ENCODE assay signal across 8 mouse cellular contexts in genomic region chr5:107921400-107922252, GRCm38 (mm10). TPM values are rescaled to one million over a fixed set of nuclear protein-coding genes. Genes with fewer than 3 reads are reported as not detected.
DNase-seq lines count a peak whose midpoint lies in the region; ATAC-seq lines count a peak whose summit lies in the region.

No protein-coding gene starts in this region.

- 67% methylated on average over 2 of the region's 2 CpGs for WGBS in heart, embryonic 10.5 days

- DNase-seq in heart, adult 11 months = peak; percentile 71
- DNase-seq in heart, embryonic 10.5 days (ENCODE audit: low spot score) = no peak
- peak; percentile 64 to 74 for DNase-seq in B cell, adult 2 months
- peak; percentile 89 for DNase-seq in brain, adult 2 months (ENCODE audit: low read depth, low spot score)
- DNase-seq in fibroblast of lung, adult 2 months (ENCODE audit: low read depth) = peak; percentile 75
- DNase-seq in kidney, postnatal 10 days = peak; percentile 51
- DNase-seq in right cerebral cortex, postnatal 25 days = no peak

- H3K36me3 ChIP-seq in heart, embryonic 10.5 days = no peaks in the 10 kb centered on the region

- peak; percentile 89 for ATAC-seq in megakaryocyte progenitor cell, adult 5-6 weeks (replicated peaks; ENCODE audit: poor library complexity)

- H3K9me3 ChIP-seq in heart, embryonic 10.5 days = no peaks in the 10 kb centered on the region

- no peaks in the 10 kb centered on the region for H3K27me3 ChIP-seq in heart, embryonic 10.5 days (ENCODE audit: insufficient read depth, poor library complexity, severe bottlenecking)

- no peak overlapping the region for H3K27ac ChIP-seq in heart, embryonic 10.5 days

- H3K4me3 ChIP-seq in heart, embryonic 10.5 days = no peak overlapping the region

- H3K4me1 ChIP-seq in heart, embryonic 10.5 days = no peaks in the 10 kb centered on the region

RNA-seq across cellular contexts. Expression of gene Rpl5, which starts 21.3 kb away (rescaled TPM):
- 61.9 and 78.8 TPM in 2 replicates for polyA plus RNA-seq in heart, embryonic 10.5 days (2016; fragmentation: Nextera tagmentation; extraction: Ambion mirVana)
- total RNA-seq in megakaryocyte progenitor cell, adult 5-6 weeks (2015) = 475 and 483 TPM in 2 replicates
- total RNA-seq in megakaryocyte progenitor cell, adult 5-6 weeks (2017) = 228 and 280 TPM in 2 replicates

RNA-seq across cellular contexts. Expression of gene Evi5, which starts 46.7 kb away (rescaled TPM):
- polyA plus RNA-seq in heart, embryonic 10.5 days (2016; fragmentation: Nextera tagmentation; extraction: Ambion mirVana) = 43.3 and 53.9 TPM in 2 replicates
- total RNA-seq in megakaryocyte progenitor cell, adult 5-6 weeks (2015) = 19.5 and 21.4 TPM in 2 replicates
- total RNA-seq in megakaryocyte progenitor cell, adult 5-6 weeks (2017) = 12.2 and 16.6 TPM in 2 replicates

Comparison
In these comparisons a context has a peak if more than half of its experiments do, and no peak if none do; other contexts are left out.
1. DNase-seq: peak in heart, adult 11 months (single experiment), B cell, adult 2 months (2 of 2), brain, adult 2 months (single experiment), fibroblast of lung, adult 2 months (single experiment) and kidney, postnatal 10 days (single experiment); none in heart, embryonic 10.5 days (single experiment) and right cerebral cortex, postnatal 25 days (single experiment).